Mouse (Mus musculus) layer of hippocampus, adult 8-10 months (tissue): Measurements from ENCODE around the gene Prcd. TPM values are rescaled to one million over a fixed set of nuclear protein-coding genes. Genes with fewer than 3 reads are reported as not detected.
"Not testable (repeated sequence)": the region's sequence is repeated elsewhere in the genome, so short reads cannot be mapped to it uniquely, and the experiment has no call there.

Source experiments
- DNase-seq, 2 experiments: peaks; one replicate each; pipeline ENCODE4 v3.0.0; 2022; ENCODE audit warnings: low spot score in 2 of 2
- total RNA-seq, 4 experiments: library from RNA; stranded (reverse); gene quantifications; 2 replicates each; pipeline ENCODE4 v1.2.4; 2022

The Prcd gene
- total RNA-seq, 4 experiments from 2014 or later = 4.8 to 8.5 (median 5.8) TPM

DNA sequence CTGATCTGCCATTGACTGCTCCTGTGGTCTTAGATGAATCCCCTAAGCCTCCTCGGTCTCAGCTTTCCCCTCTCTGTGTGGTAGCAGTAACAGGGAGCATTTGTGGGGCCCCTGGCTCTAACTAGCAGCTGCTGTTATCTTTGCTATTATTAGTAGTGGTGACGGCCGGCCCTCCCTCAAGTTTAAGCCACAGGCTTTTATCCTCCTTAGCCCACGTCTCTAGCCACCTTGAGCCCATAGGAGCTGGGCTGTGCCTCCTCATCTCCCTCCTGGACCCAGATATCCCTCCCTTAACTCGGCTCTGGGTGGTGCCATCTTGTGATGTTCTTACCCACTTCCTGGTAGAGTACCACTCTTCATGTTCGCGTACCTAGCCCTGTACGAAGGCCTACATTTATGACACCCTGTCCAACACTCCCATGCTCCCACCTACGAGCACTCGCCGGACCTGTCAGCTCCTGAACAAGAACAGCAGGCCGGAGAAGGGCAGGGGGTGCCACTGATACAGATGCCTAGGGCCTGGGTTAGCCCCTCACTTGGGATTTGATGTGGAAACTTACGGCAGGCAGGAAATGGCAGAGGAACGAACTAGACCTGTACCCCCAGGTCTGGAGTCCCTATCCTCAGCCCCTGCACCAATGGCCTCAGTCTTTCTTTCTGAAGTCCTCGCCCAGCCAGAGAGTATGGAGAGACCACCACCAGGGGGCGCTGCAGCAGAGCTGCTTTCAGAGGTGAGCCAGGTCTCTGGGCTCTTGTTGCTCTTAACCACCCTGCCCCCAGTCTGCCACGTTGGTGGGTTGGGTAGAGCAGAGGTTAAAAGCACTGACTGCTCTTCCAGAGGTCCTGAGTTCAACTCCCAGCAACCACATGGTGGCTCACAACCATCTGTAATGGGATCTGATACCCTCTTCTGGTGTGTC is 28.0 kb upstream of the Prcd start:
- no peak for DNase-seq

- no peak for DNase-seq
These were observed 26.8 kb upstream of the Prcd start, which contains the start of gene Rhbdf2 for GRCm38 (mm10) chr11:116626299-116627071. TSS of gene Rhbdf2 (minus strand) at chr11:116627019.

DNA sequence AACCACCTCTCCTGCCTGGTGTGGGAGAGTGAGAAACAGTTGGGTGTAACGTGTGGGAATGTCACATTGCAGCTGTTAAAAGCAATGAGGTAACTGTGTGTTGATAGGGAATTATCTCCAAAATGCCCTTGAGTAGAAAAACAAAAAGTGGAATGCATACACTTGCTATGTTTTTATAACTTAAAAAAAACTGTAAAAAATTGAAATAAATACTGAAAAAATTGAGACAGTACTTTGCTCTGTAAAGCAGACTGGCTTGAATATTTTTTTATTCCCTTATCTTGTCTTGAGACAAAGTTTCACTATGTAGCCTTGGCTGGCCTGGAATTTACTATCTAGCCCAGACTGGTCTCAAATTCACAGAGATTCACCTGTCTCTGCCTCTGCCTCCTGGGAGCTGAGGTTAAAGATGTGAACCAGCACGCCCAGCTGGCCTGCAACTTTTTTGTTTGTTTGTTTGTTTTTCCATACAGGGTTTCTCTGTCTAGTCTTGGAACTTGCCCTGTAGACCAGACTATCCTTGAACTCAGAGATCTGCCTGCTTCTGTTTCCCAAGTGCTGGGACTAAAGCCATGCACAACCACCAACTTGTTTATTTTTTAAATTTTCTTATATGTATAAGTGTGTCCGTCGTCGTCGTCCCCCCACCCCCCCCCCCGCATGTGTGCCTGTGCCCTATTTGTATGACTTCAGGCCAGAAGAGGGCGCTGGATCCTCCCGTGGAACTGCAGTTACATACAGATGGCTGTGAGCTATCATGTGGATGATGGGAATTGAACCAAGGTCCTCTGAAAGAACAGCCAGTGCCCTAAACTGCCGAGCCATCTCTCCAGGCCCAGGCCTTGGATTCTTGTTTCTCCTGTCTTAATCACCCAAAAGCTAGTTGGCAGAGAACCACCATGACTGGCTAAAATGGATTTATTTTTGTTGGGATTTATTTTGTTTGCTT is 26.0 kb upstream of the Prcd start:
- no peak for DNase-seq

- DNase-seq = peak; percentile 74 to 93
These were observed 24.6 kb upstream of the Prcd start for GRCm38 (mm10) chr11:116628712-116629111.

- DNase-seq = no peak
These were observed 23.9 kb upstream of the Prcd start for GRCm38 (mm10) chr11:116629472-116629871.

DNA sequence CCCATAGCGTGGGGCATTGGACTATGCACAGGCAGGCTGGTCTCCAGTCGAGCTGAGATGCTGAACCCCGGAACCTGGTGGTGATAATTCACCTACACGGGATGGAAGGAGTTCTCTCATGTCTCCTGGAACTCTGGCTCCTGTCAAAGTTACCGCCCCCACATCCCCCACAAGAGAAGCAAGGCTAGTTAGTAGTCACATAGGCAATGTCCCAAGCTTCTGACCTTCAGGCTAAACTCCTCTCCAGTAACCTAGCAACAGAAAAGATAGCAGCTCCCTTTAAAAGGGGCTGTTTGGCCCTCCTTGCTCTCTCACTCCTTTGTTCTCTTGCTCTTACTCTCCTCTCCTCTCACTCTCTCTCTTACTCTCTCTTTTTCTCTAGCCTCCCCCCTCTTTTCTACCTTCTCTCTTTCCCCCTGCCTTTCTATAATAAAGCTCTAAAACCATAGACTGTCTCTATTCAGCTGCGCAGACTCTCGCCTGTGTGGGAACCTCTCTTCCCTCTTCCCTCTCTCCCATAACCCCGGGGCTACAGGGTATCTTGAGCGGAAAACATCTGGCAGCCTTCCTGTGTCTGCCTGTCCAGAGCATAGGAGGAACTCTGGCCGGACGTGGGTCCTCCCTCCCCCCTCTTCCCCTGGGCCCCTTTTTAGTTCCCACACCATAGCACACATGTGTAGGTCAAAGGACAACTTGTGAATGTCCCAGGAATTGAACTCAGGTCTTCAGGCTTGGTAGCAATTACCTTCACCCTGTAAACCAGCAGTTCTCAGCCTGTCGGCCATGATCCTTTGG is 23.0 kb upstream of the Prcd start:
- DNase-seq = no peak

DNA sequence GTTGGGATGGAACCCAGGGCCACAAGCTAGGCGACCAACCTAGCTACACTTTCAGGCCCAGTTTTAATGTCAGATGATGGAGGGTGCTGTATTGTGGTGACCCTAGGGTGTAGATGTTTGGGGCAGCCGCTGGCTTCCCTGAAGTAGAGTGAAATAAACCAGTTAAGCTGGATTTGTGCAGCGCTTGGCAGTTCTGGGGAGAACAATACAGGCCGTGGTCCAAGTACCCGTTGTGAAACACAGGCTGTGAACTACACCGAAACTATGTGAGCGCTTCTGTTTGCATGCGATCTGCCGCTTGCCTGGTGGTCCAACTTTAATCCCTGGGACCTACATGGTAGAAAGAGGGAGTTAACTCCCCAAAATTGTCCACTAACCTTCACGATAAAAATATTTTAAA is 20.4 kb upstream of the Prcd start:
- DNase-seq = no peak

- DNase-seq = not testable (repeated sequence)
These were observed 16.7 kb upstream of the Prcd start for GRCm38 (mm10) chr11:116636607-116637006.

- no peak for DNase-seq
These were observed 12.2 kb upstream of the Prcd start for GRCm38 (mm10) chr11:116641168-116641567.

GRCm38 (mm10) chr11:116641731-116642130 is 11.6 kb upstream of the Prcd start:
- DNase-seq = no peak

DNA sequence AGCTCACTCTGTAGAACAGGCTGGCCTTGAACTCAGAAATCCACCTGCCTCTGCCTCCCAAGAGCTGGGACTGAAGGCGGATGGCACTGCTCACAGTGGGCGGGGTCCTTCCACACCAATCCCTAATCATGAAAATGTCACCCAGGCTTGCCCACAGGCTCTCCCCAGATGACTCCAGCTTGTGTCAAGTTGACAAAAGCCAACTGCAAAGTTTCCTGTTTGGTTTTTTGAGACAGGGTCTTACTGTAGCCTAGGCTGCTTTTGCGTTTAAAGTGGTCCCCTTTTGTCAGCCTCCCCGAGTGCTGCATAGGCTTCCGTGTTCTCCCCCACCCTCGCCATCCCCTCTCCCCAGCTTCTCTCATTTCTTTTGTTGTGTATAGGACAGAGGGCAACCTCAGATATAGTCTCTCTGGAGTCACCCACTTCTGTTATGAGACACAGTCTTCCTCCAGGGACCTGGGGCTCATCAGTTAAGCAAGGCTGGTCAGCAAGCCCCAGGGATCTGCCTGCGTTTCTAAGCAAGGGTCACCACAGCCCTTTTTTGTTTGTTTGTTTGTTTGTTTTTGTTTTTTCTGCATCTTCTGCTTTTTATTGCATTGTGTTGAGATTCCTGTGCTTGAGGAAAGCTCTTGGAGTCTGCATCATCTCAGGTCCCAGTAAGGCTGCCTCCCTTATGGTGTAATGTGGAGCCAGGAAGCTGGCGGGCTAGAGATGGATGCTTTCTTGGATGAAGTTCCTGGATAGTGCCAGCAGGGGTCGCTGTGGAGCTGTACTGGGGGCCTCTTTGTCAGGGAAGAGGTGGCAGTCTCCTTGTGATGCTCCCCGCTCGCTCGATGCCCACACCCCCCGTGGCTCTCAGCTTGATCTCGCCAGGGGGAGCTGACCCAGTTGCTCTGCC is 10.4 kb upstream of the Prcd start:
- peak; percentile 86 to 89 for DNase-seq

- no peak for DNase-seq
These were observed 9.6 kb upstream of the Prcd start for GRCm38 (mm10) chr11:116643579-116644224.

DNA sequence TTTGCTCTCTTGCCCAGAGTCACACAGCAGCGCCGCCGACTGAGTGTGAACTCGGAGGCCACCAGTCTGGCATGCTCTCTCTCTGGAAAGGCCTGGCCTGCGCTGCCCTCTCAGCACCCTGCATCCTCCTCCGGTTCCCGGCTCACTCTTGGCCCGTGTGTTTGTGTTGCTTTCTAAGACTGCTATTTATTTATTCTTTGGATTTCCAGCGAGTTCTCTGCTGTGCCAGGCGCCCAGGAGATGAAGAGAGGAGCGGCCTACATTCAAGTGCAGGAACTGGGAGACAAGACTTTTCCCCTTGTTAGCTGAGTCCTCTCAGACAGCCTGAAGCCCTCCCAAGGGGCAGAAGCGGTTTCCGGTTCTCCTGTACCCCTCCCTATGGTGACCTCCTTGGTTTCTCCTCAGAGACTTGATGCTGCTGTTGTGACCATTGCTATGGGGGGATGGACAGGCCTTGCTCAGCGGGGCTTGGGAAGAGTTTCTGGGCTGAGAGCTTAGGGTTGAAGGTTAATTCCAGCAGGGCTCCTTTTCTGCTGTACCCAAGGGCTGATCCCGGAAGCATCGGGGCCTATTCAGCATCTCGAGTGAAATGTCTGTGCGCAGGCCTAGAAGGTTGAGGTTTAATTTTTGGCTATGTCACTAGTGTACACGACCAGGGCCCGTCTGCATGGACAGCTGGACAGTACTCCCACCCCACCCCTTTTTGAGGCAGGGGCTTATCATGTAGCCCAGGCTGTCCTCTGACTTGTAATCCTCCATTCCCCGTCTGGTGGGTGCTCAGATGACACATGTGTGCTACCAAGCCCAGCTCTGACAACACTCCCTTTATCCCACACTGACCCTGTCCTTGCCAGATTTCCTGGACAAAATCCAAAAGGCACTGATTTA is 8.9 kb upstream of the Prcd start:
- DNase-seq = no peak

- DNase-seq = no peak
These were observed 7.8 kb upstream of the Prcd start for GRCm38 (mm10) chr11:116645446-116646110.

DNA sequence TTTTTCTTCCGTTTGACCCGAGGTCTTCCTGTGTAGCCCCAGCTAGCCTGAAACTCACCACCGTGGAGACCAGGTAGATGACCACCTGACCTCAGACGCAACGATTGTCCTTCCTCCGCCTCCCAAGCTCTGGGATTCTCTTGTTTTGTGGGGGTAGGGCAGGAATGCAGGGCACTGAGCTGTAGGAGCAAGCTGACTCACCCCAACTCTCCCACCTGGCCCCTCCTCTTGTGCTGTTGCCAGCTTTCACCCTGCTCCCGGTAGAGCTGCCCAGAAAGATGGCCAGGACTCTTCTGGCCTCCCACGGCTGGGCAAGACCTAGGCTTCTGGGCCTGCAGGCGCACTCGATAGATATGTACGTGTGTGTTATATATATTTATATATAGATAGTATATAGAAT is 7.2 kb upstream of the Prcd start:
- no peak for DNase-seq

GRCm38 (mm10) chr11:116646771-116647170 is 6.6 kb upstream of the Prcd start:
- no peak for DNase-seq

- DNase-seq = no peak
These were observed 5.9 kb upstream of the Prcd start for GRCm38 (mm10) chr11:116647340-116647991.
